ENCODE assay signal across 22 mouse cellular contexts in the genomic region with DNA sequence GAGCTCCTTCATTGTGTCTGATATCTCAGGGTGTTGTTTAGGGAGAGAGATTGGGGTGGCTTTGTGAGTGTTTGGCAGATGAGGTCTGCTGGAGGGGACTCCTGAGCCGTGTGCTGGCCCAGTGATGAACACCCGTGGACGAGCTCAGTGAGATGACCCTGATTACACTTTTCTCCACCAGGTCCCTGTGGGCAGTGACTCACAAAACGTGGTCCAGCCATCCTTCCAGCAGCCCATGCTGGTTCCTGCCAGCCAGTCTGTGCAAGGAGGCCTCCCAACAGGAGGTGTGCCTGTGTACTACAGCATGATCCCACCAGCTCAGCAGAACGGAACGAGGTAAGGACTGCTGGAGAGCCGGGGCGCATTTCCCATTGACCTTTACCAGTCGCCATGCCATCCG. TPM values are rescaled to one million over a fixed set of nuclear protein-coding genes. Genes with fewer than 3 reads are reported as not detected.
"Had no signal": no experiment of that assay in that cellular context is flagged by ENCODE, and none has a peak within 500 bp of the region (broad histone marks: within the 10 kb centered on the region; RNA-seq: fewer than 3 reads in every experiment).

No protein-coding gene starts in this region.

- DNase-seq: kidney, adult 18-20 months; kidney, adult 9 months; kidney, postnatal 25 days; left cerebral cortex, postnatal 4 days; liver, postnatal 0 days; lung, embryonic 14.5 days; midbrain, embryonic 14.5 days; retina, postnatal 1 day; right cerebral cortex, postnatal 25 days; spleen, adult 18-20 months; thymus, postnatal 25 days had no signal

- H3K27me3 ChIP-seq: limb, embryonic 12.5 days; limb, embryonic 15.5 days; neural tube, embryonic 12.5 days; neural tube, embryonic 15.5 days; stomach, embryonic 15.5 days had no signal

- H3K4me3 ChIP-seq: limb, embryonic 12.5 days; limb, embryonic 15.5 days; neural tube, embryonic 12.5 days; neural tube, embryonic 15.5 days; stomach, embryonic 15.5 days had no signal

- H3K27ac ChIP-seq: limb, embryonic 12.5 days; limb, embryonic 15.5 days; liver, embryonic 14.5 days; neural tube, embryonic 12.5 days; neural tube, embryonic 15.5 days; stomach, embryonic 15.5 days had no signal

- H3K4me2 ChIP-seq: limb, embryonic 12.5 days; limb, embryonic 15.5 days; liver, embryonic 11.5 days; lung, embryonic 14.5 days; midbrain, embryonic 11.5 days; neural tube, embryonic 12.5 days; neural tube, embryonic 15.5 days; stomach, embryonic 15.5 days had no signal

- H3K9me3 ChIP-seq: limb, embryonic 12.5 days; limb, embryonic 15.5 days; neural tube, embryonic 12.5 days; neural tube, embryonic 15.5 days; stomach, embryonic 15.5 days had no signal

- H3K9ac ChIP-seq: limb, embryonic 12.5 days; limb, embryonic 15.5 days; liver, embryonic 14.5 days; liver, postnatal 0 days; lung, embryonic 14.5 days; neural tube, embryonic 12.5 days; neural tube, embryonic 15.5 days; stomach, embryonic 15.5 days had no signal

- H3K4me1 ChIP-seq: limb, embryonic 12.5 days; limb, embryonic 15.5 days; stomach, embryonic 15.5 days had no signal

- ATAC-seq: intestine, embryonic 16.5 days; liver, postnatal 0 days; lung, postnatal 0 days had no signal

RNA-seq across cellular contexts. Expression of gene Stac3, which starts 16.3 kb away (rescaled TPM):
- total RNA-seq: megakaryocyte-erythroid progenitor cell, adult 5-6 weeks had no signal
- polyA plus RNA-seq: lung, embryonic 14.5 days had no signal

RNA-seq across cellular contexts. Expression of gene Ndufa4l2, which starts 29.5 kb away (rescaled TPM):
- total RNA-seq: megakaryocyte-erythroid progenitor cell, adult 5-6 weeks had no signal

RNA-seq across cellular contexts. Expression of gene Nxph4, which starts 49.1 kb away (rescaled TPM):
- total RNA-seq: megakaryocyte-erythroid progenitor cell, adult 5-6 weeks had no signal
- polyA plus RNA-seq: liver, postnatal 0 days had no signal
